9 mouse cellular contexts compared by ENCODE assay signal in the genomic region with DNA sequence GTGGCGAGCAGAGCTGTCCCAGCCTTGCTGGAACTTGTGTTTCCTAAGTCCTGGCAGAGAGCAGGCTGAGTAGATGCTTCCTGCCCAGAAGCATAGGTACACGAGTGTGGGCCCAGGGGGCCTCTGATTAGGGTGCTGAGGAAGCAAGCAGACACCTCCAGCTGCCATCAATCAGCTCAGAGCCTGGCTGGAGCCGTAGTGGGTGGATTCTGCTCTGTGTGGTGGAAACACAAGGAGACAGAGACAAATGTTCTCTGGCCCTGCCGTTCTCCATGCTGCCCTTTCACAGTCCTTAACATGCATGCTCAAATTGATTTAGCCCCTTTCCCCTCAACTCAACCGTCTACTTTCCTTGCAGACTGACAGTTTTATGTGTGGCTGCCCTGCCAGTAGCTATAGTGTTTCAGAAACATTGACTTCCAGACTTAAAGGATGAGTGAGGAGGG.
DNase-seq lines count a peak whose midpoint lies in the region; ATAC-seq lines count a peak whose summit lies in the region.
"Had no signal": no experiment of that assay in that cellular context is flagged by ENCODE, and none has a peak within 500 bp of the region (broad histone marks: within the 10 kb centered on the region; RNA-seq: fewer than 3 reads in every experiment).

No protein-coding gene starts in this region.

- no peak for ATAC-seq in heart, embryonic 14.5 days (ENCODE audit: insufficient number of reproducible peaks, insufficient read depth, low FRiP score, low read depth)

- H3K4me3 ChIP-seq in heart, embryonic 14.5 days (ENCODE audit: control insufficient read depth in 1 of 2, insufficient read depth in 1 of 2, low read depth in 1 of 2, low read length in 2 of 2) = no peak overlapping the region
- H3K4me3 ChIP-seq: megakaryocyte, embryonic 14.5 days had no signal

- H3K9ac ChIP-seq in heart, embryonic 14.5 days (ENCODE audit: low read length) = no peak overlapping the region

- no peaks in the 10 kb centered on the region for H3K36me3 ChIP-seq in heart, embryonic 14.5 days (ENCODE audit: control insufficient read depth, insufficient read depth, low read length)

- peak overlapping the region; percentile 61 to 67 for H3K27ac ChIP-seq in heart, embryonic 14.5 days (replicated peaks in 1 of 2; ENCODE audit: control insufficient read depth in 1 of 2, insufficient read depth in 1 of 2, low read depth in 2 of 2, low read length in 2 of 2)

- peak; percentile 10 for DNase-seq in retina, postnatal 1 day
- DNase-seq in retina, embryonic 14.5 days (ENCODE audit: low spot score) = no peak
- DNase-seq in kidney, postnatal 14 days = peak; percentile 70
- DNase-seq in skeletal muscle tissue, adult 2 months (ENCODE audit: low read depth, low spot score) = peak; percentile 48
- no peak for DNase-seq in left cerebral cortex, adult 9 months (ENCODE audit: low spot score in 2 of 2)
- DNase-seq in frontal cortex, adult 2 months (ENCODE audit: extremely low spot score in 1 of 2, low spot score in 1 of 2) = no peak
- no peak for DNase-seq in spleen, postnatal 4 days (ENCODE audit: low spot score in 2 of 2)

- H3K4me2 ChIP-seq in heart, embryonic 14.5 days (ENCODE audit: low read length) = no peak overlapping the region

- 27% methylated on average over 5 of the region's 5 CpGs for WGBS in heart, embryonic 14.5 days

- H3K4me1 ChIP-seq in heart, embryonic 14.5 days (ENCODE audit: control insufficient read depth in 2 of 2, insufficient read depth in 2 of 2, low read length in 2 of 2) = peaks cover 18 to 19% of the 10 kb centered on the region in 2 experiments

- H3K9me3 ChIP-seq in heart, embryonic 14.5 days (ENCODE audit: control insufficient read depth, low read length) = no peaks in the 10 kb centered on the region

- H3K27me3 ChIP-seq in heart, embryonic 14.5 days (ENCODE audit: control insufficient read depth, insufficient read depth, low read length) = no peaks in the 10 kb centered on the region

Comparison
In these comparisons a context has a peak if more than half of its experiments do, and no peak if none do; other contexts are left out.
1. DNase-seq: peak in retina, postnatal 1 day (single experiment), kidney, postnatal 14 days (single experiment) and skeletal muscle tissue, adult 2 months (single experiment); none in retina, embryonic 14.5 days (single experiment), left cerebral cortex, adult 9 months (0 of 2), frontal cortex, adult 2 months (0 of 2) and spleen, postnatal 4 days (0 of 2).